Mouse (Mus musculus) kidney, adult 9 months (tissue): Measurements from ENCODE around the gene Ikzf3.
A peak's percentile ranks its signal among the peaks of the same experiment; 100 is the strongest.

Source experiments
- DNase-seq: peaks from one replicate; pipeline ENCODE4 v3.0.0; 2022

Gene Ikzf3

GRCm38 (mm10) chr11:98470795-98471194, 75.0 kb downstream of the Ikzf3 start:
- no peak for DNase-seq

GRCm38 (mm10) chr11:98469761-98470714, 75.8 kb downstream of the Ikzf3 start:
- no peak for DNase-seq

GRCm38 (mm10) chr11:98464516-98464915, 81.3 kb downstream of the Ikzf3 start:
- no peak for DNase-seq

GRCm38 (mm10) chr11:98463911-98464310, 81.9 kb downstream of the Ikzf3 start:
- DNase-seq = no peak

- no peak for DNase-seq
Measured at GRCm38 (mm10) chr11:98462255-98462654, 83.6 kb downstream of the Ikzf3 start.

GRCm38 (mm10) chr11:98461109-98461720, 84.6 kb downstream of the Ikzf3 start:
- DNase-seq = no peak

- no peak for DNase-seq
Measured at GRCm38 (mm10) chr11:98459860-98460259, 86.0 kb downstream of the Ikzf3 start.

- no peak for DNase-seq
Measured at GRCm38 (mm10) chr11:98459071-98459741, 86.6 kb downstream of the Ikzf3 start.

- DNase-seq = no peak
Measured at GRCm38 (mm10) chr11:98458121-98458990, 87.5 kb downstream of the Ikzf3 start.

GRCm38 (mm10) chr11:98457367-98458120, 88.3 kb downstream of the Ikzf3 start:
- peak; percentile 89 for DNase-seq

GRCm38 (mm10) chr11:98456945-98457344, 88.9 kb downstream of the Ikzf3 start:
- DNase-seq = no peak

GRCm38 (mm10) chr11:98456545-98456944, 89.3 kb downstream of the Ikzf3 start:
- no peak for DNase-seq

- no peak for DNase-seq
Measured at GRCm38 (mm10) chr11:98455484-98455883, 90.3 kb downstream of the Ikzf3 start.

GRCm38 (mm10) chr11:98449921-98450771, 95.7 kb downstream of the Ikzf3 start:
- DNase-seq = peak; percentile 88

- DNase-seq = peak; percentile 48
Measured at GRCm38 (mm10) chr11:98449419-98449818, 96.4 kb downstream of the Ikzf3 start.

- DNase-seq = peak; percentile 94
Measured at GRCm38 (mm10) chr11:98448191-98448790, 97.5 kb downstream of the Ikzf3 start.

- no peak for DNase-seq
Measured at GRCm38 (mm10) chr11:98447475-98447834, 98.4 kb downstream of the Ikzf3 start.

GRCm38 (mm10) chr11:98446562-98447474, 99.0 kb downstream of the Ikzf3 start:
- peak; percentile 96 for DNase-seq

- DNase-seq = no peak
Measured at GRCm38 (mm10) chr11:98446213-98446561, 99.6 kb downstream of the Ikzf3 start, which contains the start of gene Grb7. Gene Grb7, plus strand, starts transcription at chr11:98446394.
